Mouse (Mus musculus) olfactory bulb, adult 2 months (tissue): ENCODE measurements around the gene Nrxn2. TPM values are rescaled to one million over a fixed set of nuclear protein-coding genes. Genes with fewer than 3 reads are reported as not detected.

ENCODE experiments used
- H3K27ac ChIP-seq: fragments of 200-500 bp; 2 replicates; pipeline ENCODE4 v1.5.1; 2012; ENCODE audit warnings: low read depth, low read length; ENCODE audit not compliant: insufficient read depth
- H3K4me1 ChIP-seq: fragments of 200-500 bp; 2 replicates; pipeline ENCODE4 v1.6.1; 2012; ENCODE audit warnings: low read length; ENCODE audit not compliant: control insufficient read depth, insufficient read depth
- H3K4me3 ChIP-seq: fragments of 200-500 bp; 2 replicates; pipeline ENCODE4 v1.5.1; 2012; ENCODE audit warnings: mild to moderate bottlenecking, low read depth, low read length, moderate library complexity; ENCODE audit not compliant: insufficient read depth
- CTCF ChIP-seq: fragments of 200-500 bp; IDR thresholded peaks from 2 replicates; pipeline ENCODE4 v1.5.1; 2012; ENCODE audit warnings: low read depth, mild to moderate bottlenecking, low read length, moderate library complexity; ENCODE audit not compliant: insufficient read depth
- POLR2A ChIP-seq: fragments of 200-500 bp; IDR thresholded peaks from 2 replicates; pipeline ENCODE4 v1.6.1; 2012; ENCODE audit warnings: mild to moderate bottlenecking, low read depth, low read length, moderate library complexity; ENCODE audit not compliant: insufficient read depth
- WGBS: fragments of 180-500 bp; shearing (Covaris S2); methylation state at CpG from one replicate; pipeline ENCODE4 v1.1.7; 2018; 5-methylcytosine and 5-hydroxymethylcytosine counted together
- polyA plus RNA-seq: library from polyadenylated mRNA; stranded (reverse); fragments of >200 nt; gene quantifications from 2 replicates; pipeline ENCODE4 v1.2.4, GENCODE M21; 2012; ENCODE audit warnings: low replicate concordance; ENCODE audit not compliant: missing spikeins, insufficient read depth, insufficient read length

Gene Nrxn2
- polyA plus RNA-seq, 1 experiment: 263 TPM

DNA sequence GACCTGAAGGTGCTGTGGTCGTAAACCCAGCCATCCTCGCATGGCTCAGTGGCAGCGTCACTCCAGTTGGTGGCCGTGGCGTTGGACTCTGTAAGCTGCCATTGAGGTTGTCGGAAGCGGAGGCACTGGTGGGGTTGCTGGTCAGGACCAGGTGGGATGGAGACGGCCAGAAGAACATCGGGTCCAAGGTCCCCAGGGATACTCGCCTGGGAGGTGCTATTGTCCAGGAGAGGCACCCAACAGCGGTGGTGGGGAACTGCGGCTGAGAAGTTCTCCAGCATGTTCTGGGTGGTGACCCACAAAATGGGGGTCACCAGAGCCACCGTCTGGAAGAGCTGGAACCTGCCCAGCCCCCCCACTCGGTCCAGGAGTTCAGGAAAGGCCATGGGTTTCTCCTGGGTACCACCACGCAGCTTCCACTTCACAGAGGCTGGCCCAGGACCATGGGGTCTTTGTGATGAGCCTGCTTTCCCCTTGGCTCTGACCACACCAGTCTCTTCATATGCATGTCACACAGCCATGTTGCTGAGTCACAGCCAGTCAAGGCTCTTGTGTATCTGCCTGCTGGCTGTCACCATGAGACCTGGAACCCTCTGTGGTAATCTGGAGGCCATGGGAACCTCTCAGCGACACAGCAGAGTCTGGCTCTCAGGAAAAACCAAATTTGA lies 124.0 kb downstream of the Nrxn2 start, which contains the start of gene Slc22a12:
TSS of gene Slc22a12 (minus strand) at position 666 of the 668 bp plus-strand sequence.
- no peak for TF ChIP-seq CTCF
- TF ChIP-seq POLR2A: no peak
- 85% methylated on average over 16 of the region's 16 CpGs for WGBS
- Histone ChIP-seq H3K27ac (no peak within 1 kb of the TSS), H3K4me1 (no peaks in the 10 kb centered on the region; the same call in none of the 2 replicates), H3K4me3 (no peak within 1 kb of the TSS)

DNA sequence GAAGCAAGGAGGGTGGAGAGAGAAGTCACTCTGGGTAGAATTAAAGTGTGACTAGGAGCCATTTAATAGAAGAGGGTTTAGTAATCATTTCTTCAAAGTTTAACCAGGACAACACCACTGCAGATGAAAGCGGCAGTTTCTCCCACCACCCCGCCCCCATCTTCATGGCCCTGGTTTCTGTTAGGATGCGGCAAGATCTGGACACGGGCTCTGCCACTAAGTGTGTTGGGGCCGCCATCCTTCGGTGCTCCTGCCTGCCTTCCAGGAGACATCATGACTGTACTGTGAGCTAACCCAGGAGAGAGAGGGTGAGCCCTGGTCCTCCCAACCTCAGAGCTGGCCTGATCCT lies 124.5 kb downstream of the Nrxn2 start:
- 87% methylated on average over 6 of the region's 6 CpGs for WGBS
- no peak for TF ChIP-seq CTCF
- TF ChIP-seq POLR2A: no peak

DNA sequence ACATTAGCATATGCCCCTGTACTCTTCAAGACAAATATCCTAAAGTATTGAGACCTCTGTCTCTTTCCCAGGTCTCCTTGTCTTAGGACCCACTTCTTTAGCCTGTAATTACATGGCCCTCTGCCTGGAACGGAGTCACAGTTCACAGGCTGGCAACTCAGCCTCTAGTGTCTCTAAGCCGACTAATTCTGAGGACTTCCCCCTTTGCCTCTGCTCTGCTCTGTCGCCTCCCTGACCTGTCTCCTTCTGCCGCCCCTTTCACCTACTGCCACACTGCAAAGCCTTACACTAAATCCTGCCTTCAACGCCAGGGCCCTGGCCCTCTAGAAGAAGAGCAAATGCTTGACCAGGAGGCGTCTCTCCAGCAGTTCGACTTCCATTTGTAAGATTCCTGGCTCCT lies 125.0 kb downstream of the Nrxn2 start:
- Histone ChIP-seq H3K27ac (no peak overlapping the region), H3K4me3 (no peak overlapping the region), H3K4me1 (peaks cover 8% of the 10 kb centered on the region)
- TF ChIP-seq POLR2A (no peak), CTCF (no peak)
- WGBS: 46% methylated on average over 7 of the region's 7 CpGs

More for the DNA sequence above, 124.5 kb downstream of the Nrxn2 start:
- Histone ChIP-seq H3K27ac (no peak overlapping the region), H3K4me3 (no peak overlapping the region), H3K4me1 (peaks cover 3% of the 10 kb centered on the region)

DNA sequence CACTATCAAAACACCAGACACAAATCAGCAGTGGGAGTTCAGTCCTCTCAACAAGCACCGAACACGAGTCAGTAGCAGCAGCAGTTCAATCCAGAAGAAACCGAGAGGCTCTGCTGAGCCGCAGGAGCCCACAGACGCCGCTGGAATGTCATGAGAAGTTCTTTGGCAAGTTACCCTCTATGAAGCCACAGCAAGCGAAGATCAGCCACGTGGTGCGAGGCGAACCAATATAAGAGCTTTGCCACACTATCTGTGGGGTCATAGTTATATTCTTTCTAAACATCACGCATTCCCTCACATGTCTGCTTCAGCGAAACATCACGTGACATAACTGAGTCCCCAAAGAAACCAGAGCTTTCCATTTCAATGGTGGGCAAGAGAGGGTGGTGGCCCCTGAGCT lies 126.2 kb downstream of the Nrxn2 start:
- Histone ChIP-seq H3K4me1 (peaks cover 17% of the 10 kb centered on the region), H3K4me3 (no peak overlapping the region), H3K27ac (no peak overlapping the region)
- 89% methylated on average over 13 of the region's 13 CpGs for WGBS
- TF ChIP-seq CTCF (no peak), POLR2A (no peak)

DNA sequence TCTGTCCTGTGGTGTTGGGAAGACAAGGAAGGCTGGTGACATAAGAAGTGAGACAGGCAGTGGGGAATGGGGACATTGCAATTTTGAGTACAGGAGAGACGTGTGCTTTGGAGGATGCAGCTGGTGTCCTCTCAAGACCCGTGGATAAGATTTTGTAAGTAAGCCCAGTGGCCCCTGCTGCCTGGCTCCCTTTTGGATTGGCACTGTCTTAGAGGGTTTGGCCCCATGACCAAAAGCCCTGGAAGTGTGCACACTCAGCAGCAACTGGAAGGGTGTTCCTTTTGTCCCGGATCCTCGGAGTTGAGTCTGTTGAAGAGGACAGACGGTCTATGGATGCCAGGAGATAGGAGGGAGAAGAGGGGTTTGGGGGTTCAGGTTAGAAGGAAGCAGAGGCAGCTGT lies 127.0 kb downstream of the Nrxn2 start:
- H3K27ac ChIP-seq: no peak overlapping the region
- WGBS: 82% methylated on average over 5 of the region's 5 CpGs
- peaks cover 20% of the 10 kb centered on the region for H3K4me1 ChIP-seq
- TF ChIP-seq POLR2A (no peak), CTCF (no peak)
- no peak overlapping the region for H3K4me3 ChIP-seq

DNA sequence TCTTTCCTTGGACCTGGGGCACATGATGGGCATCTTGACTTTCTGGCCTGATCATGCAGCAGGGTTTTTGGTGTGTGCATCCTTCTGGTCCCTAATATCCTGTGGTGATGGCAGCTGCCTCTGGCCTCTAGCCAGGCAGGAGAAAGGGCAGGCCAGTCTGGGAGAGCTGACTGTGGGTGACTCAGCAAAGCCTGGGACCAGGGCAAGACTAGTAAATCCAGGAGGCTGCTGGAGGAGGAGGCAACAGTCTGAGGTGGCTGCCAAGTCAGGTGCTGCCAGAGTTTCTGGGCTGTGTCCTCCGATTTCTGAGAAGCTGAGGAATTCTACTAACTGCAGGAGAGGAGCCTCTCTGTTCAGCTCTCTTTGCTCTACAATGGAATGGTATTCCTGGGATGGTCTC lies 127.6 kb downstream of the Nrxn2 start:
- TF ChIP-seq CTCF: no peak
- TF ChIP-seq POLR2A: no peak
- 64% methylated on average over 1 of the region's 1 CpGs for WGBS
- no peak overlapping the region for H3K4me3 ChIP-seq
- peaks cover 23% of the 10 kb centered on the region for H3K4me1 ChIP-seq
- no peak overlapping the region for H3K27ac ChIP-seq

DNA sequence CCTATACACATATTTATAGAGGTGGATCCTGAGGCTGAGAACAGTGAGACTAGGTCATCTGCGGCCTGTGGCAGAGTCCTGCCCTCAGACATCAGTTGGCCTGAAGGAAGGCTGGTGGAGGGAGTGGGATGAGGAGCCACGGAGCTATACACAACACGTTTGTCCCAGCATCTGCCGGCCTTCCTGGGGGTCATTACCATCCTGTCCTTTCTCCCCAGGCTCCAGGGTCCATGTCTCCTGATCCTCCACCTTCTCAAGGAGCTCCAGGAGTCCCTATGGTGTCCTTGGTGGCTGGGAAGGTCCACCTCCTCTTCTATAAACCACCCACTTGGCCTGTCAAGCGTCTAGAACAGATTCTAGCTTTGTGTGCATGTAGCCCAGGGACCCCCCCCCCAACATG lies 129.3 kb downstream of the Nrxn2 start:
- Histone ChIP-seq H3K4me1 (peaks cover 23% of the 10 kb centered on the region), H3K27ac (no peak overlapping the region), H3K4me3 (no peak overlapping the region)
- no peak for TF ChIP-seq POLR2A
- no peak for TF ChIP-seq CTCF
- WGBS: 79% methylated on average over 5 of the region's 5 CpGs

DNA sequence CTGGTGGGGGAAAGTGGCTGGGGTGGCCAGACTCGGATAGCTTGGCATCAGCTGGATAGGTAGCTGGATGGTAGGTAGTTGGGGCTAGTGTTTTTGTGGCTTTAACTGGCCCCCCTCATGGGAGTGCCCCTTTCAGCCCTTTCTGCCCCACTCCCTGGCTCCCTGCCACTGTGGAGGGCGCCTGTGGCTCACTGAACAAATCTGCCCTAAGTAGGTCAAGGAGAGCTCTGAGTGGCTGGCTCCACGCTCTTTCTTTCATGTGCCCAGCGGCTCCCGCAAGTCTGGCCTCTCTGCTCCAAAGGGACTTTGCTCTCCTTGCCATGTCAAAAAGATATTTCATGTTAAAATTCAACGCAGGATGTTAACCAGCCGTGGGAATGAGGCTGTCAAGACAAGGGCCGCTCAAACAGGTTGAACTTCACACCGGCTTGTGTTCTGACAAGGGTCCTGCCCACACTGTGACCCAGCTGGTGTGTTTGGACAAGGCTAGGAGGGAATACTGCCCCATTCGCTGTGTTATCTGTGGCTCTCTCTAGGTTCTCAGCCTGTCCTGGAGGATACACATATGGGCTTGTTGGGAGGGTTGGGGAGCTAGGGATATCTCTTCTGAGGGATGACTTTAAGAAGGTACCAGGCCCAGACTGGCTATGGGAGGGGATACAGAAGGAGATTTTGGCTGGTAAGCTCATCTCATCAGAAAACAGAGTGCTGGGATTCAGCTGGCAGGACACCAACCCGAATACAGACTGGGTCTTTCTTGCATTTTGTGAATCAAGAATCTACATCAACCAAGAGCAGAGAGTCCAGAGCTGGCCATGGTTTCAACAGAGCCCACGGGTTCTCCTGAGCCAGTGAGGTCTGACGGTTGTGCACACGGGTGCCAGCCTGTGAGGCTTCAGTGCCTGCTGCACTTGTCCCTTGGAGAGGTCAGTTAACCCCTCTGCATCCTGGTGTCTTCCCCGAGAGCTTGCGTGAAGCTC lies 130.2 kb downstream of the Nrxn2 start:
- peaks cover 23% of the 10 kb centered on the region for H3K4me1 ChIP-seq
- H3K27ac ChIP-seq: peak overlapping the region; percentile 9; the same call in 1 of the 2 replicates
- 67% methylated on average over 16 of the region's 16 CpGs for WGBS
- TF ChIP-seq CTCF (no peak), POLR2A (no peak)
- H3K4me3 ChIP-seq: no peak overlapping the region

DNA sequence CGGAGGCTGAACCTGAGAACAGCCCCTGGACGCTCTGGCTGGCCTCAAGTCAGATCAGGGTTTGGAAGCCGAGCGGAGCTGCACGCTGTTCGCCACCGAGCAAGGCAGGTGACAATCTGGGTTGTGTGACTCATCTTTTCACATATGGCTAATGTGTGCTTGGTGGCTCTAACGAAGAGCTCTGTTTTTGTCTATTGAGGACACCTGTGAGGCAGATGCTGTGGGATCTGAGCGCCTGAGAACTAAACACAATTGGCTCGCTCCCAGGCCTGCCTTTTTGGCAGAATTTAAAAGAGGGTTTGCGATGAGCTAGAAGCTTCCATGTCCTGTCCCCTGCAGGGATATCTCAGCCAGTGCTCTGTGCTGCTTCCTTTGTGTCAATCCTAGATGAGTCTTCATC lies 131.0 kb downstream of the Nrxn2 start:
- Histone ChIP-seq H3K27ac (no peak overlapping the region; the same call in 1 of the 2 replicates), H3K4me1 (peaks cover 23% of the 10 kb centered on the region), H3K4me3 (no peak overlapping the region)
- TF ChIP-seq POLR2A (no peak), CTCF (no peak)
- 41% methylated on average over 11 of the region's 11 CpGs for WGBS
